Mouse (Mus musculus): ENCODE measurements around the gene Hipk1. TPM values are rescaled to one million over a fixed set of nuclear protein-coding genes. Genes with fewer than 3 reads are reported as not detected.

The Hipk1 gene
- polyA plus RNA-seq, 1 experiment = 15.6 TPM

DNA sequence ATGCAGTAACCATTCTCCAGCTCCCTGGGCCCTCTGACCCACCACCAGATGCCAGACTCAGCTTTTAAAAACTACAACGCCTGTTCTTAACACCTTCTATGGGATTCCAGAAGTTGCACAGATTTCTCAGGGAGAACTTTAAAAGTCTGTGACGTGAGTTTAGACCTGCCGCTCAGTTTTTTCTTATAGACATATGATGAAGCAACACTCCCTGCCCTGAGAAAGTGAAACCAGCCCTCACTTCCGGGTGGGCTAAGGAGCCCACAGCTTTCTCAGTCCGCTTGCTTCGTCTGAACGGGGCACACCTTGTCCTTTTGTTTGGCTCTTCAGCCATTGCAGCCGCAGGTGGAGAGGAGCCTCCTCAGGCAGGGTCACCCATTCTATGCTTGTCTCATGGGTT, 76.4 kb downstream of the Hipk1 start:
- H3K79me3 ChIP-seq (ENCODE audit: low read depth) = no peaks in the 10 kb centered on the region
- H3K27me3 ChIP-seq (ENCODE audit: control insufficient read depth, insufficient read depth, insufficient read length) = no peaks in the 10 kb centered on the region
- TF ChIP-seq MYOD1 (IDR thresholded peaks at IDR 0.05; ENCODE audit: control insufficient read depth, insufficient read length, low read depth) = no peak
- TF ChIP-seq USF1 (IDR thresholded peaks at IDR 0.05; ENCODE audit: low read depth) = no peak
- TF ChIP-seq MYOG (IDR thresholded peaks at IDR 0.05; ENCODE audit: control insufficient read depth, extremely low read depth, insufficient read length) = no peak
- no peak for TF ChIP-seq CEBPB (IDR thresholded peaks at IDR 0.05; ENCODE audit: low read depth)
- TF ChIP-seq CTCF (IDR thresholded peaks at IDR 0.05; ENCODE audit: control insufficient read depth, insufficient read depth, insufficient read length) = no peak
- TF ChIP-seq FOSL1 (IDR thresholded peaks at IDR 0.05; ENCODE audit: insufficient read depth, low read length, poor library complexity, severe bottlenecking) = no peak
- TF ChIP-seq MAX (IDR thresholded peaks at IDR 0.05) = no peak
- no peaks in the 10 kb centered on the region for H3K36me3 ChIP-seq (ENCODE audit: control insufficient read depth, insufficient read depth)
- no peak overlapping the region for H3ac ChIP-seq (ENCODE audit: control insufficient read depth, insufficient read length, low read depth)
- no peaks in the 10 kb centered on the region for H3K79me2 ChIP-seq (ENCODE audit: control insufficient read depth, insufficient read depth)
- no peak overlapping the region for H3K4me3 ChIP-seq (ENCODE audit: insufficient read depth, poor library complexity, severe bottlenecking)

DNA sequence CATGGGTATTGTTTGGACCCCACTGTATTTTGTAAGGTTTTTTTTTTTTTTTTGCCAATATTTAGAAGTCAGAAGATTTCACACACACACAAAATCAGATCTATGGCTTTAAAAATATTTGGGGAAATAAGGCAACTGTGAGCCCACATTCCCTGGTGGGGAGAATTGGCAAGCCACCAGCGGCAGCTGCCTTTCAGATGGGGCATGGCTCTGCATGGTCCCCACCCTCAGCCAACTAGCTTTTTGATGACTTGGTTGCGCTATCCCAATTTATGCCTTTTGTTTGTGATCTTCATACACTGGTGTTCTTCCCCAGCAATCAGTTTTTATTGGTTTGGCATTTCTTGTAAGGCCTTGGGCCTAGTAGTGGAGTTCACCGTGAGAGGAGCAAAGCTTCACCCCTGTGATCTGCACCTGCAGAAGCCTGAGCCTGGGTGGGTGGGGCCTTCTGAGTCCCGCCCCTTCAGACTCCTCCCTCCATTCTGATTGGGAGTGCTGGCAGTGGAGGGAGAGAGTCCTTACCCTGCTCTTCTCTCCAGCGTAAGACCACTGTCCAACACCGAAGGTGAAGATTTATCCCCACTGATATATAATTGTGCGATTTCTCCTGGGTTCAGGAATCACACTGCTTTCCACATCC, 77.0 kb downstream of the Hipk1 start:
- Histone ChIP-seq H3K4me3 (ENCODE audit: insufficient read depth, poor library complexity, severe bottlenecking) (no peak overlapping the region), H3K36me3 (ENCODE audit: control insufficient read depth, insufficient read depth) (no peaks in the 10 kb centered on the region), H3K79me2 (ENCODE audit: control insufficient read depth, insufficient read depth) (no peaks in the 10 kb centered on the region), H3K27me3 (ENCODE audit: control insufficient read depth, insufficient read depth, insufficient read length) (no peaks in the 10 kb centered on the region), H3K79me3 (ENCODE audit: low read depth) (no peaks in the 10 kb centered on the region), H3ac (ENCODE audit: control insufficient read depth, insufficient read length, low read depth) (no peak overlapping the region)
- TF ChIP-seq USF1 (IDR thresholded peaks at IDR 0.05; ENCODE audit: low read depth) (no peak), FOSL1 (IDR thresholded peaks at IDR 0.05; ENCODE audit: insufficient read depth, low read length, poor library complexity, severe bottlenecking) (no peak), MYOG (IDR thresholded peaks at IDR 0.05; ENCODE audit: control insufficient read depth, extremely low read depth, insufficient read length) (no peak), CTCF (IDR thresholded peaks at IDR 0.05; ENCODE audit: control insufficient read depth, insufficient read depth, insufficient read length) (no peak), MAX (IDR thresholded peaks at IDR 0.05) (no peak), MYOD1 (IDR thresholded peaks at IDR 0.05; ENCODE audit: control insufficient read depth, insufficient read length, low read depth) (no peak), CEBPB (IDR thresholded peaks at IDR 0.05; ENCODE audit: low read depth) (no peak)

DNA sequence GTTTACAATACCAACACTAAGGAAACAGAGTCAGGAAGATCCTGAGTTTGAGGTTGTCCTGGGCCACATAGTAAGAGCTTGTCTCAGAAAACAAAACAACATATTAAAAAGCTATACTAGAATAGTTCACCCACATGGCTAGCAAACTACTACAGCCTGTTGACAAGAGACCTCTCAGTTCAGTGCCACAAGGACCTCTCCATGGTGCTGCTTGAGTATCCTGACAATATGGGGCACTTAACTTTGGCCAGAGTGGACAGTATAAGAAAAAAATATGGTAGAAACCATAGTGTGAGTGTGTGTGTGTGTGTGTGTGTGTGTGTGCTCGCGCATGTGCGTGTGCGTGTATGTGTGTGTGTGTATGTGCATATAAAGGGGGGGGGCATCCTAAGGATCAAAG, 79.2 kb downstream of the Hipk1 start:
- Histone ChIP-seq H3K27me3 (ENCODE audit: control insufficient read depth, insufficient read depth, insufficient read length) (no peaks in the 10 kb centered on the region), H3K4me3 (ENCODE audit: insufficient read depth, poor library complexity, severe bottlenecking) (no peak overlapping the region), H3K79me2 (ENCODE audit: control insufficient read depth, insufficient read depth) (no peaks in the 10 kb centered on the region), H3K79me3 (ENCODE audit: low read depth) (no peaks in the 10 kb centered on the region), H3K36me3 (ENCODE audit: control insufficient read depth, insufficient read depth) (no peaks in the 10 kb centered on the region), H3ac (ENCODE audit: control insufficient read depth, insufficient read length, low read depth) (no peak overlapping the region)
- TF ChIP-seq MAX (IDR thresholded peaks at IDR 0.05) = no peak
- TF ChIP-seq CEBPB (IDR thresholded peaks at IDR 0.05; ENCODE audit: low read depth) = no peak

DNA sequence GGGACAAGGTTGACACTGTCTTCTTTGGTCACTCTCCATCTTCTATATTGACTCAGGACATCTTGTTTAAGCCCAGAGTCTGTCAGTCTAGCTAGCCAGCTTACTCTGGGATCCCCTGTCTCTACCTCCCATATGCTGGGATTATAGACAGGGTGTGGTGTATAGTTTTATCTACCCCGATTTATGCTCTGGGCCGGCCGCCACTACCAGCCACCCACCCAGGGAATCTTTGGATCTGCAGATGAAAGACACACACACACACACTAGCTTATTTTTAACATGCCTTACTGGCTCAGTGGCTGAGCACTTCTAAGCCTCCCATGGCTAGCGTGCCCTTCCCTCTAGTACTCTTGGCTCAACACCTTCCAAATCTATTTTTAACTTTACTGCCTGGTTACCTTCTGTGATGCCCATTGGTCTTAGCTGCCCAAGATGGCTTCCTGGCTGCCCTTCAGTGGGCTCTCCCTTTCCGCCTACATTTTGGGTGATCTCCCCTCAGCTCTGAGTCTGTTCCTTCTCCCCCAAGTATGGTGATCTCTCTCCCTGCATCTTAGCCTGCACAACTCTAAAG, 81.8 kb downstream of the Hipk1 start:
- no peaks in the 10 kb centered on the region for H3K27me3 ChIP-seq (ENCODE audit: control insufficient read depth, insufficient read depth, insufficient read length)

DNA sequence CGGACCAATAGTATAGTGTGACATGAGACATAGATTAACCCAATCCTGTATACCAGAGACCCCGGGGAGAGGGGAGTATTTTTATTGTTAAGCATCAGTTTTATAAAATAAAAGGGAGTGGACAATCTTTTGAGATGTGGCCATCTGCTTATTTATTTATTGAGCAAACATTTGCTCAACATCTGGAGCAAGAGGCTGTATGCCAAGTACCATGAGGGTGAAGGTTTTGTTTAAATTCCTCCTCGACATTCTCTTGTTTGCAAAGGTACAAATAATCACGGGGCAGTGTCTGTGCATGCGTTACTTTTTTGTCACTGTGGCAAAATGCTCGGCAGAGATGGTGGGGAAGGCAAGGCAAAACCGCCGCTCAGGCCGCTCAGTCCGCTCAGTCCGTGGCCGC, 85.9 kb downstream of the Hipk1 start:
- Histone ChIP-seq H3K79me2 (ENCODE audit: control insufficient read depth, insufficient read depth) (no peaks in the 10 kb centered on the region), H3ac (ENCODE audit: control insufficient read depth, insufficient read length, low read depth) (no peak overlapping the region), H3K4me3 (ENCODE audit: insufficient read depth, poor library complexity, severe bottlenecking) (no peak overlapping the region), H3K36me3 (ENCODE audit: control insufficient read depth, insufficient read depth) (no peaks in the 10 kb centered on the region), H3K27me3 (ENCODE audit: control insufficient read depth, insufficient read depth, insufficient read length) (no peaks in the 10 kb centered on the region), H3K79me3 (ENCODE audit: low read depth) (no peaks in the 10 kb centered on the region)
- TF ChIP-seq USF1 (IDR thresholded peaks at IDR 0.05; ENCODE audit: low read depth) (no peak), MYOD1 (IDR thresholded peaks at IDR 0.05; ENCODE audit: control insufficient read depth, insufficient read length, low read depth) (no peak), FOSL1 (IDR thresholded peaks at IDR 0.05; ENCODE audit: insufficient read depth, low read length, poor library complexity, severe bottlenecking) (no peak), CTCF (IDR thresholded peaks at IDR 0.05; ENCODE audit: control insufficient read depth, insufficient read depth, insufficient read length) (no peak), MYOG (IDR thresholded peaks at IDR 0.05; ENCODE audit: control insufficient read depth, extremely low read depth, insufficient read length) (no peak), CEBPB (IDR thresholded peaks at IDR 0.05; ENCODE audit: low read depth) (no peak), MAX (IDR thresholded peaks at IDR 0.05) (no peak)

More for the DNA sequence above, 81.8 kb downstream of the Hipk1 start:
- no peak overlapping the region for H3ac ChIP-seq (ENCODE audit: control insufficient read depth, insufficient read length, low read depth)
- no peaks in the 10 kb centered on the region for H3K36me3 ChIP-seq (ENCODE audit: control insufficient read depth, insufficient read depth)
- H3K4me3 ChIP-seq (ENCODE audit: insufficient read depth, poor library complexity, severe bottlenecking) = no peak overlapping the region
- H3K79me3 ChIP-seq (ENCODE audit: low read depth) = no peaks in the 10 kb centered on the region
- TF ChIP-seq CEBPB (IDR thresholded peaks at IDR 0.05; ENCODE audit: low read depth) (no peak), MYOG (IDR thresholded peaks at IDR 0.05; ENCODE audit: control insufficient read depth, extremely low read depth, insufficient read length) (no peak), CTCF (IDR thresholded peaks at IDR 0.05; ENCODE audit: control insufficient read depth, insufficient read depth, insufficient read length) (no peak), USF1 (IDR thresholded peaks at IDR 0.05; ENCODE audit: low read depth) (no peak), MAX (IDR thresholded peaks at IDR 0.05) (no peak), FOSL1 (IDR thresholded peaks at IDR 0.05; ENCODE audit: insufficient read depth, low read length, poor library complexity, severe bottlenecking) (no peak), MYOD1 (IDR thresholded peaks at IDR 0.05; ENCODE audit: control insufficient read depth, insufficient read length, low read depth) (no peak)
- no peaks in the 10 kb centered on the region for H3K79me2 ChIP-seq (ENCODE audit: control insufficient read depth, insufficient read depth)

DNA sequence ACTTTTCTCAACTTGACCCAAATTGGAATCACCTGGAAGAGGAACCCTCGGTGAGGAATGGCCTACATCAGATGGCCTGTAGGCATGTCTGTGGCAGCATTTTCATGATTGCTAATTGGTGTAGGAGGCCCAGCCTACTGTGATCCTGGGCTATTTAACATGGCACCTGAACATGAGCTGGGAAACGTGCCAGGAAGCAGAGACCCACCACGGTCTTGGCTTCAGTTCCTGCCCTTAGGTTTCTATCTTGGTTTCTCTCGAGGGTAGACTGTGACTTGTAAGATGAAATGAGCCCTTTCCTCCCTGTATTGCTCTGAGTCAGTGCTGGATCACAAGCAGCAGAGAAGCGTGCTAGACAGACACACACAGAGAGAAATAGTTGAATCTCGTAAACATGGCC, 86.7 kb downstream of the Hipk1 start:
- Histone ChIP-seq H3K36me3 (ENCODE audit: control insufficient read depth, insufficient read depth) (no peaks in the 10 kb centered on the region), H3K27me3 (ENCODE audit: control insufficient read depth, insufficient read depth, insufficient read length) (no peaks in the 10 kb centered on the region), H3K79me2 (ENCODE audit: control insufficient read depth, insufficient read depth) (no peaks in the 10 kb centered on the region), H3K4me3 (ENCODE audit: insufficient read depth, poor library complexity, severe bottlenecking) (no peak overlapping the region), H3ac (ENCODE audit: control insufficient read depth, insufficient read length, low read depth) (no peak overlapping the region), H3K79me3 (ENCODE audit: low read depth) (no peaks in the 10 kb centered on the region)
- TF ChIP-seq MYOD1 (IDR thresholded peaks at IDR 0.05; ENCODE audit: control insufficient read depth, insufficient read length, low read depth) (no peak), CEBPB (IDR thresholded peaks at IDR 0.05; ENCODE audit: low read depth) (no peak), CTCF (IDR thresholded peaks at IDR 0.05; ENCODE audit: control insufficient read depth, insufficient read depth, insufficient read length) (no peak)
